Mouse (Mus musculus) regulatory T cell (primary cell): ENCODE measurements around the gene Pqbp1.

Experiments used
- in situ Hi-C: fragments of 300-600 bp; cut with MboI, MseI; formaldehyde crosslinking; loops from one replicate; pipeline ENCODE4 v1.15.1; 2025; ENCODE audit warnings: high pct_unique_total_duplicates

Gene Pqbp1

GRCm38 (mm10) chrX:7878495-7878894 lies 20.6 kb downstream of the Pqbp1 start:
- in situ Hi-C loops: no loop called here

- in situ Hi-C loops: no loop called here
Observed at GRCm38 (mm10) chrX:7878007-7878419, 21.1 kb downstream of the Pqbp1 start, which contains the start of gene Pim2. Gene Pim2, plus strand, starts transcription at chrX:7878262.

GRCm38 (mm10) chrX:7869826-7870225 lies 29.2 kb downstream of the Pqbp1 start:
- in situ Hi-C loops: no loop called here

- in situ Hi-C loops: no loop called here
Observed at GRCm38 (mm10) chrX:7868506-7868905, 30.6 kb downstream of the Pqbp1 start.

- in situ Hi-C loops: no loop called here
Observed at GRCm38 (mm10) chrX:7867141-7867540, 31.9 kb downstream of the Pqbp1 start.

GRCm38 (mm10) chrX:7865786-7866185 lies 33.3 kb downstream of the Pqbp1 start:
- in situ Hi-C loops: no loop called here

- in situ Hi-C loops: no loop called here
Observed at GRCm38 (mm10) chrX:7865343-7865742, 33.7 kb downstream of the Pqbp1 start.

GRCm38 (mm10) chrX:7864551-7864950 lies 34.5 kb downstream of the Pqbp1 start:
- in situ Hi-C loops: no loop called here

GRCm38 (mm10) chrX:7863181-7863580 lies 35.9 kb downstream of the Pqbp1 start:
- in situ Hi-C loops: no loop called here

GRCm38 (mm10) chrX:7859191-7859753 lies 39.8 kb downstream of the Pqbp1 start:
- in situ Hi-C loops: no loop called here

GRCm38 (mm10) chrX:7854578-7854977 lies 44.5 kb downstream of the Pqbp1 start:
- in situ Hi-C loops: no loop called here

- in situ Hi-C loops: no loop called here
Observed at GRCm38 (mm10) chrX:7847845-7848244, 51.2 kb downstream of the Pqbp1 start.
